Mouse (Mus musculus): Measurements from ENCODE around the gene Nktr.

The Nktr gene

DNA sequence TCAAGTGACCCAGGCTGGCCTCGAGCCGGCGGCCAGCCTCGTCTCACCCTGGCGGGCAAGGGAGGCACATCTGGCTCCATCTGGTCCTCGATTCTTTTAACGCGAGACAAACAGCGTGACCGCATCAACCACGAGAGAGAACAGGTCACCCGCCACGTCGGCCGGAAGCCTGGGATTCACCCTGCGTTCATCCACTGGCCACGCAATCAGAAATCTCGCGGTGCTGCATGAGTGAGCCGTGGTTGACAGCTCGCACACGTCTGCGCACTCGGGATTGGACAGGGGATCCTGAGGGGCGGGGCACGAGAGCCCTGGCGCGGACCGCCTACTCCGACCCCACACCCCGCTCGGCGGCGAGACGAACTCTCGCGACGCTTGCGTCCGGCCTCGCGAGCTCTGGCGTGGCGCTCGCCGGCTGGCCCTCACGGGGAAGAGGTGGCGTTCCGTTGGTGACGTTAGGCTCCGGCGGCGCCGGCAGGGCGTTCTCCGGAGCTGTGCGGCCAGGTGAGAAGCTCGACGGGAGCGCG is at the start of gene Nktr:
Gene Nktr (plus strand): TSS at position 378 of the 527 bp plus-strand sequence.
- DNase-seq (ENCODE audit: low spot score in 2 of 2): peak; percentile 97 to 98

DNA sequence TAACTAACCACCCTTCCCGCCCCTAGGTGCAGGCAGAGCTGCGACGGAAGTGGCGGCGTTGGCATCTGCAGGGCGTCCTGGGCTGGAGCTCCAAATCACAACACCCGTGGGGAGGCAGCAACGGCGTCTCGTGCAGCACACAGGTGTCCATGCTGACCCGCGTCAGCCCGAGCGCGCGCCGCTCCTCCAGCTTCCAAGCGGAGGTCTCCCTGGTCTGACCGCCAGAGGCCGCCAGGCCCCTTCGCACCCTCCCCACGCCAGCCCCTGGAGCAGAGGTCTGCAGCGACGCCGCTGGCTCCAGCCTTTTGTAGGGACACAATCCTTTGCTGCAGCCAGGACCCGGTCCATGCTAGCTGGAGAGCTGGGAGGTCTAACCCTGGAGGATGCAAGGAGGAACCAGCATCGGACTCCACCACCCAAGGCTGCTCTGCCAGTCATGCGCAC is 49.6 kb upstream of the Nktr start:
- peak; percentile 56 to 80 for DNase-seq (ENCODE audit: low spot score in 2 of 2)

DNA sequence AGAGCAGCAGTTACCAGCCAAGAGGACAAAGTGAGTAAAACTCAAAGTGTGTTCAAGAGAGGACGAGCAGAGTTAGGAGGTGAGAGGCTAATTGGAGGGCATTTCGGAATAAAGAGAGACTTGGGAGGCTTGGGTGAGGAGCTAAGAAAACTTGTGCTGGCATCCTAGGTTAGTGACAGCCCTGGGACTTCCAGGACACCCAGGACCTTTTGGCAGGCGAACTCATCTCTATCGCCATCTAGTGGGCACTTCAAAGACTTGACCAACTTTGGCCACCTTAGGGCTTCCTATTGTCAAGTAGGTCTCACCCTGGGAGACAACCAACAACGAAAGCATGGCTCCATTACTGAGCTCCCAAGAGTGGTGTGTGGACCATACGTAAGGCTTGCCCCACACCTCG is 47.7 kb upstream of the Nktr start:
- no peak for DNase-seq (ENCODE audit: low spot score in 2 of 2)

DNA sequence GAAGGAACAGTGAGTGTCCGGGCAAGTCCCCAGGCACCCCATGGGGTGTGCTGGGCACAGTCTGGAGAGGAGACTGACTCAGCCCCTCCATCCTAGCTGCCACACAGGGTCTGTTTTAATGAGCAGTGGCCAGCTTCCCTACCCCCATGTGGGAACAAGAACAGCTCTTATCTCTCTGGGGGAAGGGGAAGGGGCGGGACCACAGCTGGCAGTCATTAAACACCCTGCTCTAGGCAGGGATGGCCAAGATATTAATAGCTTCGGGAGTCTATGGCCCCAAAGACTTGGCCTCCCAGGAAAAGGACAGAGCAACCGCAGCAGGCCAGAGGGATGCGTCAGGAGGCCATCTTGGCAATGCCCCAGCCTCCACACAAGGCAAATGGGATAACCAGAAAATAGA is 46.7 kb upstream of the Nktr start:
- no peak for DNase-seq (ENCODE audit: low spot score in 2 of 2)

DNA sequence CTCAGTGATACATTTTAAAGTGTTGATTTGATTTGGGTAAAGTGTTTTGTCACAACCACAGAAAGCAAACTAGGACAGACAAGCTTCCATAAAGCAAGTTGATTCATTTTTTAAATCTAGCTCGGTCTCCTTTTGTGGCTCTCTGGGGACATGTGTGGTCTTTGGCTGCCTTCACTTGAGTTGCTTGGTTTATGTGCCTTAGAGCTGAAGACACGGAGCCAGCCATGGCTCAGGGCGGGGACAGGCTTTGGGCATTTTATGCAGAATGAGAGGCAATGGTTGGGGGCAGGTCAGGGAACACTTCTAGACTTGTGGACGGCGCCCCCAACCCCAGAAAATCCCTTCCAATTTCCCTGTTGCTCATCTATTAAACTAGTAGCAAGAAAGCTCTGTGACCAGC is 45.3 kb upstream of the Nktr start:
- no peak for DNase-seq (ENCODE audit: low spot score in 2 of 2)

DNA sequence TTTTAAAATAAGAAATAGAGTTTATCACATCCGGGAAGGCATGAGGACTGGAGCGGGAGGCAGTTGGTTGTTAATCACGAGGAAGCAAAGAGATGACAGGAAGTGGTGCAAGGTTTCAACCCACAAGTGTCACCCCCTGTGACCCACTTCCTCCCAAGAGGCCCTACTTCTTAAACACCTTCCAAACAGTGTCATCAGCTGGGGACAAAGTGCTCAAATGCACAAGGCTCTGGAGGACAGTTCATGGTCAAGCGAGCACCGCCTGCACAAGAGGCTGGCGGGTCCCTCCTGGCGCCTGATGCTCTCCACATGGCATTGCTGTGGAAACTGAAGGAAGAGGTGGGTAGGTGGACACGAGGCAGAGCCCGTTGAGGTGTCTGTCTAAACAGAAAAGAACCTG is 44.0 kb upstream of the Nktr start:
- DNase-seq (ENCODE audit: low spot score in 2 of 2): no peak

DNA sequence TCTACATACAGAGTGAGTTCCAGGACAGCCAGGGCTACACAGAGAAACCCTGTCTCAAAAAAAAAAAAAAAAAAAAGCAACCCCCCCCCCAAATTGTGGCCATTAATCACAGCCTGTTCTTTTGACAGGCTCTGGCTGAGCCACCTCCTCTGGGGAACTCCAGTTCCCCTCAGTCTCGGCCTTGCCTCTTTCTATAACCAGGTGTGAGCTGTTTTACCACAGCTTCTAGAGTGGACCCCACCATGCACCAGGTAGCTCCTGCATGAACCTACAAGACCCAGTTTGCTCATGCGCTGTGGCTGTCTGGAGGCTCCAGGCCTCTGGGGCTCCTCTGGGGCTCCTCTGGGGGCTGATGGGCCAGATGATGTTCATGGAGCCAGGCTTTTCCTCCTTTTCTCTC is 43.4 kb upstream of the Nktr start:
- DNase-seq (ENCODE audit: low spot score in 2 of 2): no peak

DNA sequence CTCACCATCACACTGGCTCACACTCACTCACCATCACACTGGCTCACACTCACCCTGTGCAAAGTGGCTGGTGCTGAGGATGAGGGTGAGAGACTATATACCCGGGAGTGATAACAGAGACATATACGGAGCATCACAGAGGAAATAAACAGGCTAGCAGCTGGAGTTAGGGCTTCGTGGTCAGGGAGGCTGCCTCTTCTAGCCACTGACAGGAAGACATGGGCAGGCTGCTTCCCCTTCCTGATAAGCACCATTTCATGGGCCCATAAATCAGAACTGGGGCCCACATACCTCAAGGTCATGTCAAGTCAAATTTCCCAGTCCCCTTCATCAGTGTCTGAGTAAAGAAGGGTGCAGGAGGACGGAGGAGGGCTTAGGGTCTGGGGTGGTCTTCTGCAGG is 41.9 kb upstream of the Nktr start:
- DNase-seq (ENCODE audit: low spot score in 2 of 2): no peak

DNA sequence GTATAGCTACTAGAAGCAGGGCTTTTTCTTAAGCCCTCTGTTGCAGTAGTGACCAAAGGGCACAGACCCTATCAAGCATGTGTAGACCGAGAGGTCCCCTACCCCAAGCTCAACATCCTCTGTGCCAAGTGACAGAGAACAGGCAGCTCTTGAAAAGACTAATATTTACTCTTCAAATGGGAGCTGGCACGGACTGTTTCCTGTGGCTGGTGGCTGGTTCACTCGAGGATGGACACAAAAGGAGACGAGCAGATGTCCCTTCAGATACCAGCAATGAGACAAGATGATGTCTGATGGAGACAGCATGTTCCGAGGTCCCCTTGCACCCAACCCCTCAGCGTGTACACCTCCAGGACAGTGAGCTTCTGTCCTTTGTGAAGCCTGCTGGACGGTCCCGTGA is 41.5 kb upstream of the Nktr start:
- DNase-seq (ENCODE audit: low spot score in 2 of 2): no peak

DNA sequence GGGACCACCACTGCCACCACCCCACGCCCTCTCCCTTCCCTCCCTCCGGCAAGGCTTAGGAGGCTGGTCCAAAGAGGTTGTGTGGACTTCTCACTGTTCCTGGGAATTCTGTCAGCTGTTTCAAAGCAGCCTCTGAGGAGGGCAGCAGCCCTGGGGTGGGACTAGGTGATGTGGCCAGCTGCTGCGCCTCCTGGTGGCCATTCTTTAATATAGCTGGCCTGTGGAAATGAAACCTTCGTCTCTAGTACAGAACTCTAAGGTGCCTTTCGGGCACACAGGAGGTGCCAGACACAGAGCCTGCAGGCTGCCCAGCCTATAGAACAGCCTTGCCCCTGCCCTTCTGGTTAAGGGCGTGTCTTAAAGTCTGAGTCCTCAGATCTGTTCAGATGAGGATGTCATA is 39.4 kb upstream of the Nktr start:
- DNase-seq (ENCODE audit: low spot score in 2 of 2): peak in 1 of 2 experiments; percentile 38

DNA sequence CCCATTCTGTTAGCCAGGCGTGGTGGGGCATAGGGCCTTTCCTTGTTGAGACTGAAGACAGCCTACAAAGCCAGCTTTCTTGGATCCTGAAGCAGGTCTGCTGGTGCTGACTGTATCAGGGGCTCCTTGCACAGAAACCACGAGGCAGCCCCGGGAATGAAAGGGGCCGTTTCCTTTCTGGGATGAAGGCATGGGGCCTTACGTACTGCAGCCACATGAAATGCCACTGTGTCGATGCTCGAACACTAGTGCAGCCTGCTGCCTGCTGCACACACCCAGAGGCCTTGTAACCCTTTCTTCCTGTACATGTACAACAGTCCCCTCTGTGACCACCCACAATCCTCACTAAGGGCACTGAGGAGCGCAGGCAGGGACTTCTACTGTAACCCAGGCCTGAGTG is 37.8 kb upstream of the Nktr start:
- DNase-seq (ENCODE audit: low spot score in 2 of 2): no peak

DNA sequence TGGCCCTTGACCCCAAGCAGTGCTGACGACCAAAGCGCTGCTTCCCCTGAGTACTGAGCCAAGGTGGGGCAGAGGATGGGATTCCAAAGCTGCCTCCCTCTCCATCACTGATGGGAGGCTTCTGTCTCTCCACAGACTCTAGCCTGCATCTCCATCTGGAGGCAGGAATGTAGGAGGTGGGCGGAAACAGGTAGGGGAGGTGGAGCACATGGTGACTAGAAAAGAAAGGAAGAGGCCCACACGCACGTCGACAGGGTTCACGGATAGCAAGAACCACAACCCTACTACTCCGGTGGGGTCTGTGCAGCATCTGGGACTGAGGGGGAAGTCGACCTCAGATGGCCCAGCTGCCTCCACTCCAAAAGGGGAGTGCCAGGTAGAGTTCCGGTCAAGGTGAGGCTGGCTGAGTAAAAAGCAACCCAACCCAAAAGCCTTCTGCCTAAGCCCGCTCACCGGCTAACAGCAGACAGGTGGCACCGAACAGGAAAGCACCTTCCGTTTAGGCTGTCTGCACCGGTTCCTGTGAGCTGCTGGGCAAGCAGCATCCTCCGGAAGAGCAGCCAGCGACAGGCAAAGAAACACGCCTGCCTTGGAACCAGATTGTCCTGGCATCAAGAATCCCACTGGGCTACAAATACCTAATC is 36.8 kb upstream of the Nktr start:
- DNase-seq (ENCODE audit: low spot score in 2 of 2): no peak

DNA sequence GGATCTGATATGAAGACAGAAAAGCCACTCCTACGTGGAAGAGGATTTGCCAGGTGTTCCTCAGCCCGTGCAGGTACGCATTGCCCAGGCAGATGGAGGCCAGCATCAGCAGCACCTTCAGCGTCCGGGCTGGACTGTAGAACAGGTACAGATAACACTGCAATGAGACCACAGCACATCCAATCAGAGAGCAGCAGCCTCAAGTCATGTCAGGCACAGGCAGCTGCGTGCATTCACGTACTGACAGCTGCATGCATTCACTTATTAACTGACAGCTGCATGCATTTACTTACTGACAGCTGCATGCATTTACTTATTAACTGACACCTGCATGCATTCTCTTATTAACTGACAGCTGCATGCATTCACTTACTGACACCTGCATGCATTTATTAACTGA is 34.3 kb upstream of the Nktr start:
- no peak for DNase-seq (ENCODE audit: low spot score in 2 of 2)

DNA sequence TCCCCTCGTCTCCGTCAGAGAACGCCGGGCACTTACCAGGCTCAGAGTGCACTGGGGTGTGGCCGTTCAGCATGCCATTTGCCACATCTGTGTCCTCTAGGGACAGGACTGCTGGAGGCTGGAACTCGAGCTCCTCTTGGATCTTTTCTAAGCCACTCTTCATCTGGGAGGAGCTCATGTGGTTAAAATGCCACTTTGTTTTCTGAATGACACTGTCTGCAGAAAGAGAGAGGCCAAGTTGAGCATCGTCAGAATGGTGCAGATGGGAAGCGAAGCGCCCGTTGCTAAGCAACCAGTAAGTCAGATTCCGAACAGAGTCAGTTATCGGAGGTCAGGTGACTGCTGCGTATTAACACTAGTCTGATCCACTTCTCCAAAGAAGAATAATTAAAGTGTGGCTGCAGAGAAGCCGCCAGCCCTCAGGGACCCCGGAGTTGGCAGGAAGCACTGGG is 28.7 kb upstream of the Nktr start:
- no peak for DNase-seq (ENCODE audit: low spot score in 2 of 2)

DNA sequence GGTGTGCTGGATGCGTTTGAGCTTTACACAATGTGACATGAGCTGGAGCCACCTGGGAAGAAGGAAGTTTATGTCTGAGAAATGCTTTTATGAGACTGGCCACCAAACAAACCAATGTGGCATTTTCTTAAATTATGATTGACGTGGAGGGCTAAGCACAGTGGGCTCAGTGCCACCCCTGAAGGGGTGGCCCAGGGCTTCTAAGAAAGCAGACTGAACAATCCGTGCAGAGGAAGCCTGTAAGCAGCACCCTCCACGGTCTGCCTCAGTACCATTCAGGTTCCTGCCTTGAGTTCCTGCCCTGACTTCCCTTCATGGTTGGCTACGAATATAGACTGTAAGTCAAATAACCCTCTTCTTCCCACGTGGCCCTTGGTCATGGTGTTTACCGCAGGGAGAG is 28.2 kb upstream of the Nktr start:
- no peak for DNase-seq (ENCODE audit: low spot score in 2 of 2)

DNA sequence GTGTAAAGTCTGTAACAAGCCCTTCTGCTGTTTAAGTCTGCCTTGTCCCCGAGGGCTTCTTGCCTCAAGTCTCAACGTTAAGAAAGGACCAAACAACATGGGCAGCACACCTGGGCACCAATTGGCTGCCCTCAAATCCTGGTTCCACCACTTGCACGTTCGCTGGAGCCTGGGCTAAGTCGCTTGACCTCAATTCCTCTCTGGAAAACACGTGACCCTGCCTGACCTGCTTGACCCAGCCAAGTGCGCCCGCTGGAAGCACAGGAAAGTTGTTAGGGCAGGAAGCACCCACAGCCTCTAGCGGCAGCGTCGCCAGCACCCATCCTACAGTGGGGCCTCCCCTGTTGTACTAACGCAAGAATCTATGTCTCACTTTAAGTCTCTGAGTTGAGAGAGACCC is 24.2 kb upstream of the Nktr start:
- DNase-seq (ENCODE audit: low spot score in 2 of 2): no peak

DNA sequence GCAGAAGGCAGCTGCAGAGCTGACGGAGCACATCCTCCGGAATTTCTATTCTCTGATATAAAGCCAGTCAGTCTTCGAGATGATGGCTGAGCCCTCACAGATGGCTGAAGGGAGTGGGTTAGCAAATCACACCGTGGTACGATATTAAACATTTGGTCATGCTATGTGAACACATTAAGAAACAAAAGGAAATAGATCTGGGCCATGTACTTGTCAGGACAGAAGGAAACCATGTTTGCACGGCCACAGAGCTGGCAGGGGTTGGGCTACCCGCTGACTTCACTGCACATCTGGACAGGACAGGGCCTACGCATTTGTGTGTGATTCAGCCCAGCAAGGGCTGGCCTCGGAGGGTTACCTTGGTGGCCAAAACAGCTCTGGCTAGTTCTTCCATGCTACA is 22.3 kb upstream of the Nktr start:
- no peak for DNase-seq (ENCODE audit: low spot score in 2 of 2)

DNA sequence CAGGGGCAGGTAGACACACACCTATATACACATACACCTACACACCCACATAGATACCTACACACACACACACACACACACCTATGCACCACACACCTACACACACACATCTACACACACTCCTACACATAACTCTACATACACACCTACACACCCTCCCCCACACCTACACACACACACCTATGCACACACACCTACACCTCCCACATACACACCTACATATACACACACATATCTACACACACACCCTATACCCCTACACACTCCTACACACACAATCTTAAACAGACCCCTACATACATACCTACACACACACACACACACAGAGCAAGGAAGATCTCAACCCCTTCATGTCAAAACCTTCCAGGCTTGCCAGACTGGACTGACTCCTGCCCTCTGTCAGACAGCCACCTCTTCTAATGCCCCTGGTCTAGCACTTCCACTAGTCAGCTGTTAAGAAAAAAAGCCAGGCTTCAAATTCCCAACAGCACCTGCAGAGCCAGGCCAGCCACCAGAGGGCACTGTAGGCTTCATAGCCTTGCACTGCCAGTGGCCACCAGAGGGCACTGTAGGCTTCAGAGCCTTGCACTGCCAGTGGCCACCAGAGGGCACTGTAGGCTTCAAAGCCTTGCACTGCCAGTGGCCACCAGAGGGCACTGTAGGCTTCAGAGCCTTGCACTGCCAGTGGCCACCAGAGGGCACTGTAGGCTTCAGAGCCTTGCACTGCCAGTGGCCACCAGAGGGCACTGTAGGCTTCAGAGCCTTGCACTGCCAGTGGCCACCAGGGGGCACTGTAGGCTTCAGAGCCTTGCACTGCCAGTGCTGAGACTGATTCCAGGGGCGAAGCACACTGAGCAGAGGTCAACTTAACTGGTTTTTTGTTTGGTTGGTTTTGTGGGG is 21.6 kb upstream of the Nktr start:
- peak in 1 of 2 experiments; percentile 54 for DNase-seq (ENCODE audit: low spot score in 2 of 2)

DNA sequence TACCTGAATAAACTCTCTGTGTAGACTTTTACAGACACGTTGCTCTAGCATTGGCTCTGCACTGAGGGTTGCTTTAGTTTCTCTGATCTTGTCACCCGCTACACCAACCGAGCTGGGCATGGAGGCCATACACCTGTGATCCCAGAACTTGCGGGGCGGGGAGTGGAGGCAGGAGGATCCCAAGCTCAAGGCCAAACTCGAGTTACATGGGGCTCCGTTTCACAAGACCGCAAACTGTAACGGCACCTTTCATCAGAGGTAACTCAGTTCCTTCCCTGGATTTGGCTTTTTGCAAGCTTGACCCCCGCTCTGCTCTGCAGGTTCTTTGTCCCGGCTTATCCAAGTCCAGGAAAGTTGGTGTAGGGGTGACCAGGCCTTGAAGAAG is 14.7 kb upstream of the Nktr start:
- no peak for DNase-seq (ENCODE audit: low spot score in 2 of 2)

DNA sequence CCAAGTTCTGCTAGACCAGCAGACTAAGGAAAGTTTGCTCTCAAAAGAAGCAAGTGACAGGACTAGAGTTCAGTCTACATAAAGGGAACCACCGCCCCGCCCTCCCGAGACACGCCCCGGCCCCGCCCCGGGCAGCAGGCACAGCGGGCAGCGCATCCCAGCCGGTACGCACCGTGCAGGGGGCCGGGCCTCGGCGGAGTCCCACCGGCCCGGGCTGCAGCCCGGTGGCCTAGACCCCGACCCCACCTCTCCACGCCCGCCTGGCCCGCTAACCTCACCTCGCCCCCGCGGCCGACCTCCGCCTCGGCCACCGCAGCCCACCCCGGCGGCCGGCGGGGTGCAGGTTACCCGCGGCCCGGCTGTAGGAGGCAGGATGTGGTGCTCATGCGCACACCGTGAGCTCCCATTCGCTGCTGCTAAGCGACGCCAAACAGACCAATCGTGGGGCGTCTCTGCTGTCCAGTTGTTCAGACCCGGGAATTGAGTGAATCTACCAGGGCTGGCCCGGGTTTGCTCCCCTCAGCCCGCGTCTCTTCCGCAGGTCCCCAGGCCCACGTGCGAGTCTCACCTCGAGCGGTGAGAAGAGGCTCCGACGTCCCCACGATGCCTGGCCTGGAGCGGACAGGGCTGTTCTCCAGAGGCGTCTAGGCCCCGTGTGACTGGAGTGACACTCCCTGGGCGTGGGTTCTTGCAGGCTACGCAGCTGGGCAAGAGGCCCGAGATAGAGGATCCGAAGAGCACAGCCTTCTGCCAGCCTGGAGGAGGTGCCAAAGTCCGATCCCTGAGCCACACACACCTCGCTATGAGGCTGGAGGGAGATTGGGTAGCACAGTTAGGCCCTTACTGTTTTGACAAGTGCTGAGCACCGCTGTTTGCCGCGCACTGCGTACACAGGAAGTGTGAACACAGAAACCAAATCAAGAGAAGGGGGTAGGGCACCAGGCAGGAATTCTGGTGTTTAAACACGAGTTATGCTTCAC is 14.0 kb upstream of the Nktr start, which contains the start of gene Sec22c:
Gene Sec22c (minus strand): TSS at position 845 of the 980 bp plus-strand sequence.
- peak; percentile 86 to 87 for DNase-seq (ENCODE audit: low spot score in 2 of 2)

DNA sequence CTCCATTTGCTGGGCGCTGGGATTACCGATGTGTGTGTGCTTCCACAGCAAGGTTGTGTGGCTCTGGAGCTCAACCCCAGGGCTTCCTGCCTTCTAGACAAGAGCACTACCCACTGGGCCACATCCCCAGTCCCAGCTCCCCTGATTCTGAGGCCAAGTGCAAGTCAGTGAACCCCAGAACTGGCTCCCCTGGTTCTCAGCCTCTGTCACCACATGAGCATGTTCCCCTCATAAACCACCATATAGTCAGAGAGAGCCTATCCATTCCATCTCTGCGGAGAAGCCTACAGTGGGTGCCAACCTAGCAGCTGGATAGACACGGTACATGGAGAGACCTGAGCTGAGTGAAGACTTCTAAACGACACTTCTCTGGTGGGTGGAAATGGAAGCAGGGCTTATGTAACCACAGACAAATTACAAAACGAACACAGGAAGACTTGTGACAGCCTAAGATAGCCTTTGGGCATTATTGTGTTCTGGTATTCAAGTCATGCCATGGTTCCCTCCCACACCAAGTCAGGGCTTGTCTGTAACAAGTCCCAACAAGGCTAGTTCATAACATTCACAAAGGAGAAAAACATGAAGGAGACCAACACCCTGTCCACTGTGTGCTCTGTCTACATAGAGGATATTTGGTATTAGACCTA is 12.8 kb upstream of the Nktr start:
- no peak for DNase-seq (ENCODE audit: low spot score in 2 of 2)
